Mouse (Mus musculus): ENCODE measurements at regions not wholly inside any gene's neighbourhood (a gene's known extent, or its start where the extent isn't known, plus 50 kb on each side); places are given as distances from the start of the nearest gene placed in this dataset.
A peak's percentile ranks its signal among the peaks of the same experiment; 100 is the strongest.

- Histone ChIP-seq H3K27ac (no peak overlapping the region), H3K4me1 (replicated peaks) (no peaks in the 10 kb centered on the region), H3K4me3 (replicated peaks) (no peak overlapping the region), H3K36me3 (no peaks in the 10 kb centered on the region), H3K4me2 (replicated peaks) (no peak overlapping the region), H3K27me3 (peaks cover 22% of the 10 kb centered on the region), H3K9me3 (no peaks in the 10 kb centered on the region), H3K9ac (replicated peaks) (no peak overlapping the region)
- ATAC-seq, result no peak
- 83% methylated on average over 11 of the region's 11 CpGs for WGBS
These were observed 110.2 kb downstream of the Rybp start for GRCm38 (mm10) chr6:100176914-100177560.

- H3K27me3 ChIP-seq, result peaks cover 52% of the 10 kb centered on the region
- no peaks in the 10 kb centered on the region for H3K9me3 ChIP-seq
- ATAC-seq, result peak; percentile 40; the same call in 1 of the 2 replicates
- H3K4me1 ChIP-seq (replicated peaks), result peaks cover 11% of the 10 kb centered on the region
- peak overlapping the region; percentile 46 for H3K4me2 ChIP-seq (replicated peaks)
- WGBS, result 7% methylated on average over 22 of the region's 22 CpGs
- H3K4me3 ChIP-seq (replicated peaks), result peak overlapping the region; percentile 14
- no peaks in the 10 kb centered on the region for H3K36me3 ChIP-seq
- peak overlapping the region; percentile 39; the same call in 1 of the 2 replicates for H3K9ac ChIP-seq (replicated peaks)
- no peak overlapping the region for H3K27ac ChIP-seq
These were observed 116.5 kb downstream of the Rybp start for GRCm38 (mm10) chr6:100170711-100171348.

- no peak overlapping the region for H3K27ac ChIP-seq
- 78% methylated on average over 5 of the region's 5 CpGs for WGBS
- peaks cover 31% of the 10 kb centered on the region for H3K4me1 ChIP-seq (replicated peaks)
- H3K4me3 ChIP-seq (replicated peaks), result no peak overlapping the region
- no peak overlapping the region for H3K4me2 ChIP-seq (replicated peaks)
- no peaks in the 10 kb centered on the region for H3K9me3 ChIP-seq
- no peaks in the 10 kb centered on the region for H3K36me3 ChIP-seq
- H3K9ac ChIP-seq (replicated peaks), result no peak overlapping the region
- peaks cover 37% of the 10 kb centered on the region for H3K27me3 ChIP-seq
- no peak for ATAC-seq
These were observed 120.0 kb downstream of the Rybp start for GRCm38 (mm10) chr6:100167321-100167720.

GRCm38 (mm10) chr6:100165746-100166145, 121.5 kb downstream of the Rybp start:
- no peaks in the 10 kb centered on the region for H3K36me3 ChIP-seq
- no peak for ATAC-seq
- H3K27ac ChIP-seq, result no peak overlapping the region
- no peak overlapping the region for H3K4me3 ChIP-seq (replicated peaks)
- H3K4me2 ChIP-seq (replicated peaks), result no peak overlapping the region
- no peak overlapping the region for H3K9ac ChIP-seq (replicated peaks)
- no peaks in the 10 kb centered on the region for H3K9me3 ChIP-seq
- WGBS, result 89% methylated on average over 3 of the region's 3 CpGs
- H3K4me1 ChIP-seq (replicated peaks), result peaks cover 27% of the 10 kb centered on the region
- peaks cover 24% of the 10 kb centered on the region for H3K27me3 ChIP-seq

- ATAC-seq, result no peak
- H3K27ac ChIP-seq, result no peak overlapping the region
- WGBS, result 32% methylated on average over 4 of the region's 4 CpGs
- no peak overlapping the region for H3K9ac ChIP-seq (replicated peaks)
- H3K4me3 ChIP-seq (replicated peaks), result no peak overlapping the region
- H3K4me1 ChIP-seq (replicated peaks), result peaks cover 23% of the 10 kb centered on the region
- no peaks in the 10 kb centered on the region for H3K36me3 ChIP-seq
- no peak overlapping the region for H3K4me2 ChIP-seq (replicated peaks)
- peaks cover 14% of the 10 kb centered on the region; the same call in 1 of the 2 replicates for H3K27me3 ChIP-seq
- no peaks in the 10 kb centered on the region for H3K9me3 ChIP-seq
These were observed 123.1 kb downstream of the Rybp start for GRCm38 (mm10) chr6:100164162-100164561.

- H3K9me3 ChIP-seq, result no peaks in the 10 kb centered on the region
- no peak for ATAC-seq
- H3K36me3 ChIP-seq, result no peaks in the 10 kb centered on the region
- H3K27ac ChIP-seq, result no peak overlapping the region
- H3K4me2 ChIP-seq (replicated peaks), result peak overlapping the region; percentile 41; the same call in 1 of the 2 replicates
- 59% methylated on average over 5 of the region's 5 CpGs for WGBS
- H3K27me3 ChIP-seq, result 0 out of 2 replicates have a peak, but pooled peaks cover 13% of the 10 kb centered on the region
- no peak overlapping the region for H3K9ac ChIP-seq (replicated peaks)
- no peak overlapping the region for H3K4me3 ChIP-seq (replicated peaks)
- peaks cover 23% of the 10 kb centered on the region for H3K4me1 ChIP-seq (replicated peaks)
These were observed 123.5 kb downstream of the Rybp start for GRCm38 (mm10) chr6:100163814-100164130.

- no peaks in the 10 kb centered on the region for H3K9me3 ChIP-seq
- ATAC-seq, result peak; percentile 92
- peaks cover 23% of the 10 kb centered on the region for H3K4me1 ChIP-seq (replicated peaks)
- WGBS, result 8% methylated on average over 17 of the region's 17 CpGs
- H3K4me3 ChIP-seq (replicated peaks), result 0 out of 2 replicates have a peak overlapping the region, but pooled peaks have one; percentile 0
- 0 out of 2 replicates have a peak, but pooled peaks cover 10% of the 10 kb centered on the region for H3K27me3 ChIP-seq
- peak overlapping the region; percentile 46; the same call in 1 of the 2 replicates for H3K27ac ChIP-seq
- no peaks in the 10 kb centered on the region for H3K36me3 ChIP-seq
- peak overlapping the region; percentile 28; the same call in 1 of the 2 replicates for H3K9ac ChIP-seq (replicated peaks)
- H3K4me2 ChIP-seq (replicated peaks), result peak overlapping the region; percentile 41
These were observed 124.1 kb downstream of the Rybp start for GRCm38 (mm10) chr6:100162961-100163813.

- 76% methylated on average over 8 of the region's 8 CpGs for WGBS
- peaks cover 38% of the 10 kb centered on the region for H3K4me1 ChIP-seq (replicated peaks)
These were observed 126.6 kb downstream of the Rybp start for GRCm38 (mm10) chr6:100160670-100161069.

GRCm38 (mm10) chr6:100159817-100160216, 127.5 kb downstream of the Rybp start:
- no peaks in the 10 kb centered on the region for H3K36me3 ChIP-seq
- peaks cover 43% of the 10 kb centered on the region for H3K4me1 ChIP-seq (replicated peaks)
- H3K4me2 ChIP-seq (replicated peaks), result no peak overlapping the region
- no peaks in the 10 kb centered on the region for H3K27me3 ChIP-seq
- no peak overlapping the region for H3K27ac ChIP-seq
- WGBS, result 76% methylated on average over 4 of the region's 4 CpGs
- H3K4me3 ChIP-seq (replicated peaks), result no peak overlapping the region
- H3K9me3 ChIP-seq, result no peaks in the 10 kb centered on the region
- ATAC-seq, result no peak
- no peak overlapping the region for H3K9ac ChIP-seq (replicated peaks)

More at GRCm38 (mm10) chr6:100160670-100161069, 126.6 kb downstream of the Rybp start:
- Histone ChIP-seq H3K4me2 (replicated peaks) (no peak overlapping the region), H3K4me3 (replicated peaks) (no peak overlapping the region), H3K9me3 (no peaks in the 10 kb centered on the region), H3K9ac (replicated peaks) (no peak overlapping the region), H3K27ac (no peak overlapping the region), H3K27me3 (no peaks in the 10 kb centered on the region), H3K36me3 (no peaks in the 10 kb centered on the region)
- no peak for ATAC-seq

GRCm38 (mm10) chr6:100159246-100159645, 128.0 kb downstream of the Rybp start:
- H3K4me1 ChIP-seq (replicated peaks), result peaks cover 42% of the 10 kb centered on the region
- no peak overlapping the region for H3K9ac ChIP-seq (replicated peaks)
- ATAC-seq, result no peak
- 48% methylated on average over 1 of the region's 1 CpGs for WGBS
- H3K27ac ChIP-seq, result no peak overlapping the region
- no peak overlapping the region for H3K4me2 ChIP-seq (replicated peaks)
- H3K27me3 ChIP-seq, result no peaks in the 10 kb centered on the region
- H3K9me3 ChIP-seq, result no peaks in the 10 kb centered on the region
- no peaks in the 10 kb centered on the region for H3K36me3 ChIP-seq
- no peak overlapping the region for H3K4me3 ChIP-seq (replicated peaks)

GRCm38 (mm10) chr6:100157288-100157687, 130.0 kb downstream of the Rybp start:
- no peak overlapping the region for H3K27ac ChIP-seq

GRCm38 (mm10) chr6:100156163-100156562, 131.1 kb downstream of the Rybp start:
- H3K9ac ChIP-seq (replicated peaks), result no peak overlapping the region

More at GRCm38 (mm10) chr6:100157288-100157687, 130.0 kb downstream of the Rybp start:
- no peaks in the 10 kb centered on the region for H3K9me3 ChIP-seq
- H3K27me3 ChIP-seq, result no peaks in the 10 kb centered on the region
- peak; percentile 73 for ATAC-seq
- H3K4me3 ChIP-seq (replicated peaks), result no peak overlapping the region
- 45% methylated on average over 7 of the region's 7 CpGs for WGBS
- no peak overlapping the region for H3K4me2 ChIP-seq (replicated peaks)
- peaks cover 22% of the 10 kb centered on the region for H3K4me1 ChIP-seq (replicated peaks)
- no peak overlapping the region for H3K9ac ChIP-seq (replicated peaks)
- H3K36me3 ChIP-seq, result no peaks in the 10 kb centered on the region

More at GRCm38 (mm10) chr6:100156163-100156562, 131.1 kb downstream of the Rybp start:
- Histone ChIP-seq H3K4me1 (replicated peaks) (peaks cover 20% of the 10 kb centered on the region), H3K27me3 (no peaks in the 10 kb centered on the region), H3K4me3 (replicated peaks) (no peak overlapping the region), H3K36me3 (no peaks in the 10 kb centered on the region), H3K4me2 (replicated peaks) (no peak overlapping the region), H3K27ac (0 out of 2 replicates have a peak overlapping the region, but pooled peaks have one; percentile 1), H3K9me3 (no peaks in the 10 kb centered on the region)
- 75% methylated on average over 4 of the region's 4 CpGs for WGBS
- ATAC-seq, result peak; percentile 44; the same call in 1 of the 2 replicates

Data from midbrain, embryonic 13.5 days (tissue).